Mouse (Mus musculus): ENCODE measurements around the gene Olfr851.

Gene Olfr851

DNA sequence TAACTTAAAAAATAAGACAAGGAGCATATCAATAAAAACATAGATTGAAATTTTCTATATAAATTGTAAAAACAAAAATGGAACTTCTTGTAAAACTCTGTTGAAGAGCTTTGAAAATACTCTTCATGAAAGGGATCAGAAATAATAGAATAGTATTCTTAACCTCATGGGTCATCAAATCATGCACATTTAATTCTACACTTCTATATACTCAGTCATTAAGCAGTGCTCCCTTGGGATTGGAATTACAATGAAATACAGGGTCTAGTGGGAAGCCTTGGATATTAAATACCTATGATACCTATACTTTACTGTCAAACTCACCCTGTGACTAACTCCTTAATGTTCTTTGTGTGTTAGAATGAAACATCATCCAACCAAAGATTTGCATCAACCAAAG lies at the start of gene Olfr851:
Olfr851 (plus strand) TSS at position 301 of the 400 bp plus-strand sequence.
- no peak for DNase-seq (ENCODE audit: low spot score)

DNA sequence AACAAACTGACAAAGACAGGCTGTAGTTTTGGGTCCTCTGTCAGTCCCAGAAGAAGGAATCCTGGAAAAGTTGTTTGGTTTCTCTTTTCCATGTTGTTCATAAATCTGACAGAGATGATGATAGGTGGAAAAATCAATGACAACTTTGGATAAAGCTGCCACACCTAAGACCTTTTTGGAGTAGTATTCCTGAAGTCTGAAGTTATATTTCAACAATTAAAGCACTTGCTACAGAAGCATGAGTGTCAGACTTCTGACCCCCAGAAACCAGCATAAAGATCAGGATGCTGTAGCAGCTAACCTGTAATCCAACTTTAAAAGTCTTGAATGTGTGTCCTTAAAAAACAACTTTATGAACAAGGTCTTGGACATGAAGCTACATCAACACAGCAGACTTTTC lies 14.9 kb upstream of the Olfr851 start, which contains the start of gene Olfr850:
Olfr850 (minus strand) TSS at position 101 of the 400 bp plus-strand sequence.
- DNase-seq (ENCODE audit: low spot score) = no peak

DNA sequence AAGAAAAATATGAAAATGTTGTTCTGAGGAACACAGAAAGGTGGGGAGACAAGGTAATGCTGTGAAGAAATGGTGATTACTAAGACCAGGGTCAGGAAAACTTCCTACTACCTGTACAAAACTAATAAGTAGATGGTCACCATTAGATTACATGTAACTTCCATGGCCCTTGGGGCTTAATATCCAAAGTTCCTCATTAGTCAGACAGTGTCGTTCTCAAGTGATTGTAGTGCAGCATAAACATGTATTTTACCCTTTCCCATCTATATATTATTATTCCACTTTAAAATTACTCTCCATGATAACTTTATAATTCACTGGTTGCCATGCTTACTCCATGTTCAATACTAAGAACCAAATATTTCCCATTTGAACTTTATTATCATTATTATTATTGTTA lies 47.9 kb downstream of the Olfr851 start, which contains the start of gene Olfr853:
Olfr853 (minus strand) TSS at position 101 of the 400 bp plus-strand sequence.
- DNase-seq (ENCODE audit: low spot score) = no peak
